In the genomic region with DNA sequence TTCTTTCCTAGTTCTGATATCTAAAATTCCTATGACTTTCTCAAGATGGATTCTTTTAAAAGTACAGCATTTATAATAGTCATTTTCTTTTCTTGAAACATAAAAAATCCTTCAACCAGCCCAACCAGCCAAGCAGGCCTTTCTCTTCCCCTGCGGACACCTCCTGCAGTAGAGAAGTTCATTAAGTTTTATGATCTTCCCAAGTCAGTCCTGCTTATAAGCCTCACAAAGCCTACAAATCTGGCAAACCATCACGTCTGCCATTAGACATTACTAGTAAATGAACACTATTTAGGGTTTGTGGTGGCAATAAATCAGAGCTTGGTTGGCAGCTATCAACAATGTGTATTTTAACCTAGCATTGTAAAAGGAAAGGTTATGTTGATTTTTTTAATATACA, we compare ENCODE assay signal across 20 mouse cellular contexts. TPM values are rescaled to one million over a fixed set of nuclear protein-coding genes. Genes with fewer than 3 reads are reported as not detected.
A peak's percentile ranks its signal among the peaks of the same experiment; 100 is the strongest.
DNase-seq lines count a peak whose midpoint lies in the region; ATAC-seq and TF ChIP-seq lines count a peak whose summit lies in the region.
"Had no signal": no experiment of that assay in that cellular context is flagged by ENCODE, and none has a peak within 500 bp of the region (broad histone marks: within the 10 kb centered on the region; RNA-seq: fewer than 3 reads in every experiment).

No protein-coding gene starts in this region.

- 55% methylated on average over 2 of the region's 2 CpGs for WGBS in hindbrain, embryonic 11.5 days
- 76% methylated on average over 2 of the region's 2 CpGs for WGBS in hindbrain, embryonic 10.5 days
- WGBS in hindbrain, embryonic 14.5 days = 39% methylated on average over 2 of the region's 2 CpGs
- WGBS in midbrain, postnatal 0 days = 61% methylated on average over 2 of the region's 2 CpGs

- no peaks in the 10 kb centered on the region for H3K9me3 ChIP-seq in hindbrain, embryonic 11.5 days (ENCODE audit: control insufficient read depth, low read length)
- H3K9me3 ChIP-seq in hindbrain, embryonic 10.5 days = no peaks in the 10 kb centered on the region
- H3K9me3 ChIP-seq in hindbrain, embryonic 14.5 days (ENCODE audit: control insufficient read depth, low read length) = no peaks in the 10 kb centered on the region
- H3K9me3 ChIP-seq in midbrain, postnatal 0 days (ENCODE audit: low read length) = no peaks in the 10 kb centered on the region
- H3K9me3 ChIP-seq: heart, embryonic 13.5 days; intestine, embryonic 15.5 days; kidney, embryonic 15.5 days; limb, embryonic 12.5 days; liver, embryonic 12.5 days had no signal

- peak overlapping the region; percentile 32 for H3K4me2 ChIP-seq in hindbrain, embryonic 11.5 days (replicated peaks; ENCODE audit: low read depth, low read length)
- peak overlapping the region; percentile 63 for H3K4me2 ChIP-seq in hindbrain, embryonic 14.5 days (replicated peaks)
- peak overlapping the region; percentile 36 for H3K4me2 ChIP-seq in midbrain, postnatal 0 days (ENCODE audit: low read depth, low read length, poor library complexity, severe bottlenecking)
- H3K4me2 ChIP-seq: heart, embryonic 13.5 days; intestine, embryonic 15.5 days; kidney, embryonic 15.5 days; limb, embryonic 12.5 days; liver, embryonic 12.5 days had no signal

- H3K36me3 ChIP-seq in hindbrain, embryonic 11.5 days (ENCODE audit: control insufficient read depth, insufficient read depth, low read length) = no peaks in the 10 kb centered on the region
- H3K36me3 ChIP-seq in hindbrain, embryonic 10.5 days = no peaks in the 10 kb centered on the region; the same call in 1 of the 2 replicates
- no peaks in the 10 kb centered on the region for H3K36me3 ChIP-seq in hindbrain, embryonic 14.5 days (replicated peaks; ENCODE audit: control insufficient read depth, insufficient read depth)
- no peaks in the 10 kb centered on the region for H3K36me3 ChIP-seq in midbrain, postnatal 0 days (ENCODE audit: insufficient read depth, low read length)
- H3K36me3 ChIP-seq: heart, embryonic 13.5 days; intestine, embryonic 15.5 days; kidney, embryonic 15.5 days; liver, embryonic 12.5 days had no signal

- no peak overlapping the region for H3K9ac ChIP-seq in hindbrain, embryonic 11.5 days (ENCODE audit: low read depth, low read length)
- peak overlapping the region; percentile 57 for H3K9ac ChIP-seq in hindbrain, embryonic 14.5 days
- H3K9ac ChIP-seq in midbrain, postnatal 0 days (replicated peaks; ENCODE audit: low read length, poor library complexity, severe bottlenecking) = no peak overlapping the region
- H3K9ac ChIP-seq: heart, embryonic 13.5 days; intestine, embryonic 15.5 days; kidney, embryonic 15.5 days; limb, embryonic 12.5 days; liver, embryonic 12.5 days had no signal

- ATAC-seq in hindbrain, embryonic 11.5 days (ENCODE audit: low FRiP score) = no peak
- no peak for ATAC-seq in hindbrain, embryonic 14.5 days (ENCODE audit: low FRiP score)
- no peak for ATAC-seq in midbrain, postnatal 0 days (ENCODE audit: low FRiP score)
- no peak for ATAC-seq in megakaryocyte, adult 5-6 weeks (ENCODE audit: poor library complexity, severe bottlenecking)
- ATAC-seq: intestine, embryonic 15.5 days; liver, embryonic 12.5 days had no signal

- no peak overlapping the region for H3K4me3 ChIP-seq in hindbrain, embryonic 11.5 days (ENCODE audit: low read depth, low read length)
- H3K4me3 ChIP-seq in hindbrain, embryonic 10.5 days = no peak overlapping the region
- peak overlapping the region; percentile 26 for H3K4me3 ChIP-seq in hindbrain, embryonic 14.5 days (replicated peaks; ENCODE audit: low read length)
- H3K4me3 ChIP-seq in midbrain, postnatal 0 days (ENCODE audit: low read depth, low read length) = peak overlapping the region; percentile 15; the same call in 1 of the 2 replicates
- H3K4me3 ChIP-seq: heart, embryonic 13.5 days; intestine, embryonic 15.5 days; kidney, embryonic 15.5 days; left cerebral cortex, adult 2 months; limb, embryonic 12.5 days; liver, embryonic 12.5 days had no signal

- no peak for TF ChIP-seq CTCF in midbrain, postnatal 0 days (IDR thresholded peaks at IDR 0.05)

- DNase-seq in adrenal gland, adult (ENCODE audit: inconsistent age in 2 of 2, low spot score in 1 of 2) = peak; percentile 17 to 78
- no peak for DNase-seq in adrenal gland, postnatal 36 days
- DNase-seq in hindbrain, embryonic 11.5 days (ENCODE audit: low spot score) = no peak
- DNase-seq in hindbrain, embryonic 10.5 days (ENCODE audit: low spot score) = no peak
- DNase-seq in hindbrain, embryonic 14.5 days (ENCODE audit: low spot score) = no peak
- no peak for DNase-seq in midbrain, postnatal 0 days (ENCODE audit: low spot score)
- no peak for DNase-seq in kidney, adult 18-20 months
- DNase-seq: adrenal gland, postnatal 25 days; cerebellum, adult 2 months; kidney, postnatal 4 days; layer of hippocampus, adult 9-11 months; lung, adult 2 months; thymus, adult 18-20 months had no signal

- H3K27ac ChIP-seq in hindbrain, embryonic 11.5 days (ENCODE audit: low read depth, low read length) = no peak overlapping the region
- no peak overlapping the region for H3K27ac ChIP-seq in hindbrain, embryonic 10.5 days
- H3K27ac ChIP-seq in hindbrain, embryonic 14.5 days = peak overlapping the region; percentile 67
- no peak overlapping the region for H3K27ac ChIP-seq in midbrain, postnatal 0 days (ENCODE audit: low read depth, low read length)
- H3K27ac ChIP-seq: heart, embryonic 13.5 days; intestine, embryonic 15.5 days; kidney, embryonic 15.5 days; left cerebral cortex, adult 2 months; limb, embryonic 12.5 days; liver, embryonic 12.5 days had no signal

- H3K4me1 ChIP-seq in hindbrain, embryonic 11.5 days (replicated peaks; ENCODE audit: control insufficient read depth, insufficient read depth, low read length) = 0 out of 2 replicates have a peak, but pooled peaks cover 2% of the 10 kb centered on the region
- peaks cover 52% of the 10 kb centered on the region for H3K4me1 ChIP-seq in hindbrain, embryonic 10.5 days (replicated peaks)
- peaks cover 27% of the 10 kb centered on the region for H3K4me1 ChIP-seq in hindbrain, embryonic 14.5 days (replicated peaks; ENCODE audit: control insufficient read depth, insufficient read depth, low read length)
- H3K4me1 ChIP-seq in midbrain, postnatal 0 days (ENCODE audit: insufficient read depth, low read length) = no peaks in the 10 kb centered on the region

- H3K27me3 ChIP-seq in hindbrain, embryonic 11.5 days (ENCODE audit: control insufficient read depth, insufficient read depth, low read length) = no peaks in the 10 kb centered on the region
- no peaks in the 10 kb centered on the region for H3K27me3 ChIP-seq in hindbrain, embryonic 10.5 days (ENCODE audit: insufficient read depth, poor library complexity, severe bottlenecking)
- H3K27me3 ChIP-seq in hindbrain, embryonic 14.5 days (ENCODE audit: control insufficient read depth, insufficient read depth, low read length) = no peaks in the 10 kb centered on the region
- H3K27me3 ChIP-seq in midbrain, postnatal 0 days (ENCODE audit: insufficient read depth, low read length) = no peaks in the 10 kb centered on the region
- H3K27me3 ChIP-seq: heart, embryonic 13.5 days; intestine, embryonic 15.5 days; kidney, embryonic 15.5 days; liver, embryonic 12.5 days had no signal

RNA-seq across cellular contexts. Expression of gene Pbx3, which starts 5.9 kb away (rescaled TPM):
- total RNA-seq in adrenal gland, postnatal 36 days (2021) = 100 to 1,000 TPM; 103 to 105 TPM
- 87.4 and 90.3 TPM in 2 replicates for polyA plus RNA-seq in hindbrain, embryonic 11.5 days (2014; fragmentation: Nextera tagmentation; extraction: Ambion mirVana)
- 42.9 and 56.6 TPM in 2 replicates for polyA plus RNA-seq in hindbrain, embryonic 10.5 days (2016; fragmentation: Nextera tagmentation; extraction: Ambion mirVana)
- 156 and 167 TPM in 2 replicates for polyA plus RNA-seq in hindbrain, embryonic 14.5 days (2014; fragmentation: Nextera tagmentation; extraction: Ambion mirVana)
- 105 and 117 TPM in 2 replicates for total RNA-seq in midbrain, postnatal 0 days (2014; rRNA removed)
- 62.3 and 68.3 TPM in 2 replicates for polyA plus RNA-seq in midbrain, postnatal 0 days (2015; fragmentation: Nextera tagmentation; extraction: Ambion mirVana)
- total RNA-seq in megakaryocyte, adult 5-6 weeks (2015) = 19.8 and 21.7 TPM in 2 replicates
- 11.9 and 12.2 TPM in 2 replicates for total RNA-seq in megakaryocyte, adult 5-6 weeks (2017)

RNA-seq across cellular contexts. Expression of gene Mapkap1, which starts 39.5 kb away (rescaled TPM):
- total RNA-seq in adrenal gland, postnatal 36 days (2021) = 10 to 100 TPM; 77.5 to 88.6 TPM
- polyA plus RNA-seq in hindbrain, embryonic 11.5 days (2014; fragmentation: Nextera tagmentation; extraction: Ambion mirVana) = 92.5 and 101 TPM in 2 replicates
- 91.9 and 105 TPM in 2 replicates for polyA plus RNA-seq in hindbrain, embryonic 10.5 days (2016; fragmentation: Nextera tagmentation; extraction: Ambion mirVana)
- 100 and 101 TPM in 2 replicates for polyA plus RNA-seq in hindbrain, embryonic 14.5 days (2014; fragmentation: Nextera tagmentation; extraction: Ambion mirVana)
- total RNA-seq in midbrain, postnatal 0 days (2014; rRNA removed) = 101 and 121 TPM in 2 replicates
- polyA plus RNA-seq in midbrain, postnatal 0 days (2015; fragmentation: Nextera tagmentation; extraction: Ambion mirVana) = 73.5 and 83.0 TPM in 2 replicates
- total RNA-seq in megakaryocyte, adult 5-6 weeks (2015) = 22.1 and 29.7 TPM in 2 replicates
- 37.8 and 40.2 TPM in 2 replicates for total RNA-seq in megakaryocyte, adult 5-6 weeks (2017)

Comparison
In these comparisons a context has a peak if more than half of its experiments do, and no peak if none do; other contexts are left out.
1. DNase-seq: peak in adrenal gland, adult (2 of 2); none in adrenal gland, postnatal 36 days (0 of 2), hindbrain, embryonic 11.5 days (single experiment), hindbrain, embryonic 10.5 days (single experiment), hindbrain, embryonic 14.5 days (single experiment), midbrain, postnatal 0 days (single experiment) and kidney, adult 18-20 months (single experiment).
2. H3K4me3 ChIP-seq: peak in hindbrain, embryonic 14.5 days (single experiment) and midbrain, postnatal 0 days (single experiment); none in hindbrain, embryonic 11.5 days (single experiment) and hindbrain, embryonic 10.5 days (single experiment).
3. Peak in every context shown above with its lines, with median percentiles within 50 percentile points of each other: H3K4me2 ChIP-seq.